Mouse (Mus musculus) G1E (cell line): ENCODE measurements around the gene Rasl12. TPM values are rescaled to one million over a fixed set of nuclear protein-coding genes. Genes with fewer than 3 reads are reported as not detected.

ENCODE experiments used
- ATAC-seq: 2 replicates; pipeline ENCODE4 v1.8.0; 2016; ENCODE audit warnings: mild to moderate bottlenecking; ENCODE audit not compliant: insufficient number of reproducible peaks, poor library complexity, low FRiP score, severe bottlenecking; ENCODE audit errors: extremely low read depth
- DNase-seq: peaks from one replicate; pipeline ENCODE4 v3.0.0; 2012; ENCODE audit warnings: low spot score
- H3K27me3 ChIP-seq: 2 replicates; pipeline ENCODE4 v1.6.1; 2012; ENCODE audit warnings: mild to moderate bottlenecking, low read length, inconsistent platforms; ENCODE audit not compliant: insufficient read depth
- H3K36me3 ChIP-seq: replicated peaks from 2 replicates; pipeline ENCODE3; 2012; ENCODE audit warnings: mild to moderate bottlenecking, inconsistent platforms
- H3K4me1 ChIP-seq: 2 replicates; pipeline ENCODE4 v1.6.1; 2012; ENCODE audit warnings: low read depth, low read length, inconsistent platforms, mixed read lengths; ENCODE audit not compliant: insufficient read depth
- H3K4me3 ChIP-seq: 2 replicates; pipeline ENCODE4 v1.5.1; 2012; ENCODE audit warnings: low read depth, mild to moderate bottlenecking, inconsistent platforms, low read length, moderate library complexity, mixed read lengths
- H3K9me3 ChIP-seq: replicated peaks from 2 replicates; pipeline ENCODE4 v1.6.1; 2012; ENCODE audit warnings: inconsistent platforms
- CTCF ChIP-seq: IDR thresholded peaks from 2 replicates; pipeline ENCODE4 v1.5.1; 2012; ENCODE audit warnings: low read depth, low read length, inconsistent platforms, mixed read lengths
- GATA1 ChIP-seq: IDR thresholded peaks from 2 replicates; pipeline ENCODE4 v1.6.1; 2012; ENCODE audit warnings: borderline replicate concordance, low read length, inconsistent platforms, mixed read lengths
- GATA2 ChIP-seq: IDR thresholded peaks from 2 replicates; pipeline ENCODE4 v1.6.1; 2012; ENCODE audit warnings: low read depth, low read length, inconsistent platforms, borderline replicate concordance
- POLR2AphosphoS5 ChIP-seq: IDR thresholded peaks from 2 replicates; pipeline ENCODE4 v1.6.1; 2012; ENCODE audit warnings: low read depth, low read length, inconsistent platforms; ENCODE audit not compliant: insufficient replicate concordance
- TAL1 ChIP-seq: conservative IDR thresholded peaks from 2 replicates; pipeline ENCODE4 v1.6.1; 2012; ENCODE audit warnings: low read depth, low read length, inconsistent platforms, mixed read lengths
- polyA plus RNA-seq: library from polyadenylated mRNA; stranded (reverse); fragments of >175 nt; gene quantifications from 2 replicates; pipeline ENCODE4 v1.2.3, GENCODE M21; 2012
- total RNA-seq, 2 experiments: library from RNA; stranded (forward) in 1 of 2; stranded (reverse) in 1 of 2; fragments of 200-1000 nt in 1 of 2; fragments of >200 nt in 1 of 2; fragmentation: Nextera tagmentation in 1 of 2; gene quantifications; 2 replicates each; pipeline ENCODE4 v1.2.3; 2014 to 2017

The Rasl12 gene
- total RNA-seq (2014; fragmentation: Nextera tagmentation) (not detected in 2 replicates), total RNA-seq (2017) (0.16 and 0.23 TPM in 2 replicates), polyA plus RNA-seq (not detected in 2 replicates)

DNA sequence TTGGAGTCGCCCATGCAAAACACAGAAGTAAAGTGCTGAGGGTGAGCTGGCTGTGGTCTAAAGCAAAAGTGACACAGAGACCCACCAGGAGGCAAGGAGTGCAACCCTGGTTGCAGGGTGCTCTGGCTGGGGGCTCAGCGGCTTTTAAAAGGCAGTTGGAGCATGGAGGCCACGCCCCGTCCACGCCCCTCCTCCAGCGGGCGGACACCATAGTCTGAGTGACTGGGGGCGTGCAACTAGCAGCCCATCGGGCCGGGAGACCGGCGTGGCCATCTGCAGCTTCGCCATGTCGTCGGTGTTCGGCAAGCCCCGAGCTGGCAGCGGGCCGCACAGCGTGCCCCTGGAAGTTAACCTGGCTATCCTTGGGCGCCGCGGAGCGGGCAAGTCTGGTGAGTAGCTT lies at the start of gene Rasl12:
TSS of gene Rasl12 (plus strand) at position 228 of the 400 bp plus-strand sequence.
- ATAC-seq (no peak), DNase-seq (no peak)
- H3K36me3 ChIP-seq, result no peaks in the 10 kb centered on the region
- no peaks in the 10 kb centered on the region for H3K9me3 ChIP-seq
- no peak for TF ChIP-seq POLR2AphosphoS5
- TF ChIP-seq CTCF, result no peak
- no peak for TF ChIP-seq TAL1
- no peak for TF ChIP-seq GATA1
- TF ChIP-seq GATA2, result no peak
- no peak within 1 kb of the TSS; the same call in 1 of the 2 replicates for H3K4me3 ChIP-seq
- peaks cover 44% of the 10 kb centered on the region for H3K27me3 ChIP-seq
- peaks cover 7% of the 10 kb centered on the region for H3K4me1 ChIP-seq

DNA sequence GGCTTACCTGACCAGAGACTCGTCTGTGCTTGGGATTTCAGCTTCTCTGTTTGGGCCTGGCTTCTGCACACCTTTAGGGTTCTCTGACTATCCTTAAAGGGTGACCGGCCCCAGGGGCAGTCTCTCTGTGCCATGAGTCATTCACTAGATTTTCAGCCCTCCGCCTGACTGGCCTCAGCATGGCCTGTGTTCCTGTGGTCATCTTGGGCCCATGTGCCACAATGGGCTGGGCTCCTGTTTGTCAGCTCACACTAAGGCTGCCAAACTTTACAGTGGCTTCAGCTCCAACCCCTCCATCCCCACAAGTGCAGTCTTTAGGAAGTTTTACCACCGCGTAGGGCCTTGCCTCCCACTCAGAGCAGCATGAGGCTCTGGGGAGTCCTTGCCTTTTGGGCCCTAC lies 45.1 kb upstream of the Rasl12 start:
- H3K36me3 ChIP-seq, result peaks cover 66% of the 10 kb centered on the region

DNA sequence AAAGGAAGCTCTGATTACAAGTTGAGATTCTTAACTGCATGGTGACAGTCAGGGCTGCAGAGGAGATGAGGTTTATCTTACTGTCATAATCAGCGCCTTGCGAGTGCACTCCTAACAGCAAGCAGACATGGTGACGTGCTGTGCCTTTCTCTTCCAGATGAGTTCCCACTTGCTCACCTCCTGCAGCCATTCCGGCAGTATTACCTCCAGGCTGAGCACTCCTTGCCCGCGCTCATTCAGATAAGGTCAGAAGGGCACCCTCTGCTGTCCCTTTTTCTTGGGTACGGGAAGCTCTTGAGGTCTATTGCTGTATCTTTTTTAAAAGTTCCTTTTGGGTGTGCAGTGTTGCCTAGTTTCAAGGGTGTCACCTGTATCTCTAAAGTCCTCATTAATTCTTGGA lies 41.7 kb upstream of the Rasl12 start:
- Histone ChIP-seq H3K4me1 (peaks cover 3% of the 10 kb centered on the region; the same call in 1 of the 2 replicates), H3K9me3 (no peaks in the 10 kb centered on the region), H3K4me3 (no peak overlapping the region), H3K27me3 (no peaks in the 10 kb centered on the region), H3K36me3 (peaks cover 83% of the 10 kb centered on the region)
- ATAC-seq, result no peak
- no peak for DNase-seq
- TF ChIP-seq GATA1, result no peak
- no peak for TF ChIP-seq CTCF
- TF ChIP-seq TAL1, result no peak
- no peak for TF ChIP-seq POLR2AphosphoS5
- TF ChIP-seq GATA2, result no peak

More for the DNA sequence above, 45.1 kb upstream of the Rasl12 start:
- DNase-seq (no peak), ATAC-seq (no peak)
- Histone ChIP-seq H3K9me3 (no peaks in the 10 kb centered on the region), H3K4me3 (no peak overlapping the region), H3K27me3 (no peaks in the 10 kb centered on the region), H3K4me1 (peaks cover 20% of the 10 kb centered on the region)
- no peak for TF ChIP-seq CTCF

DNA sequence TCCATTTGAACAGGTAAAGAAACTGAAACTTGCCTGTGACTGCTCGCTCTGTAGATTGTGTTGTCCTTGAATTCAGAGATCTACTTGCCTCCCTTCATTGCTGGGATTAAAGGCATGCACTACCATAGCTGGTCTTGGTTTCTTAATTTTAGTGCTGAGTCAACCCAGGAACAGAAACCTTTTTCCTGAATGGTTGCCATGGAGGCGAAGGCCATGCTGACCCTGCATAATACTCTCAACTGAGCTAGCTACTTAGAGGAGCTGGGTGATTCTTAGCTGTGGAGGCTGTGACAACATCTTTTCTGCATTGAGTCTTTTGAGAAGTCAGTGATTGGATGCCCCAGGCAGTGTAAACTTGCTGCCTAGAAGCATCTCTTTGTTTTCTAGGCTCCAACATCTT lies 41.3 kb upstream of the Rasl12 start:
- Histone ChIP-seq H3K27me3 (no peaks in the 10 kb centered on the region), H3K36me3 (peaks cover 87% of the 10 kb centered on the region), H3K9me3 (no peaks in the 10 kb centered on the region), H3K4me3 (no peak overlapping the region), H3K4me1 (peaks cover 3% of the 10 kb centered on the region; the same call in 1 of the 2 replicates)
- TF ChIP-seq GATA2 (no peak), POLR2AphosphoS5 (no peak), GATA1 (no peak)
- DNase-seq (no peak), ATAC-seq (no peak)

DNA sequence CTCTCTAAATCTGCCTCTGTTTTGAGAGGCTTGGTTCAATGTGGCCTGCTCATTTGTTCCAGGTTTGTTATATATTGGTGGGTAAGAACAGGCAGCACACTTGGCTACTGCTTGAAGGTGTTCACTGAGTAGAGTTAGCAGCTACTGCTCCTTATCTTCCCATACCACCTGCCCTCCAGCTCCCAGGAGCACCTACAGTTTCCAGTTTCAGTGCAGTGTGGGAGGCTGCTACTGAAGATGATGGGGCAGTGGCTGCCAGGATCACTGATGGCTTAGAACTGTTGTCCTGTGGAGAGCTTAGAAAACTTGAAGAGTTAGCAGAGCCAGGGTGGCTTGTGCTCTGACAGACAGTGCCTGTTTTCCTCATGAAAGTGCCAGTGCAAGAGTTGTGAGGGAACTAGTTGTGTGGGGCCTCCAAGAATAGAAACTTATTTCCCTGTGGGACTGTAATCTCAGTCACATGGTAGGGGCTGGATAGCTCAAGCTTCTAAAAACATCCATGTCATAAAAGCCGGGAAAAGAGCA lies 39.3 kb upstream of the Rasl12 start:
- Histone ChIP-seq H3K4me1 (no peaks in the 10 kb centered on the region; the same call in 1 of the 2 replicates), H3K9me3 (no peaks in the 10 kb centered on the region), H3K27me3 (no peaks in the 10 kb centered on the region), H3K4me3 (no peak overlapping the region), H3K36me3 (peaks cover 93% of the 10 kb centered on the region)
- no peak for TF ChIP-seq CTCF
- no peak for TF ChIP-seq GATA2
- no peak for TF ChIP-seq TAL1
- DNase-seq (no peak), ATAC-seq (no peak)

DNA sequence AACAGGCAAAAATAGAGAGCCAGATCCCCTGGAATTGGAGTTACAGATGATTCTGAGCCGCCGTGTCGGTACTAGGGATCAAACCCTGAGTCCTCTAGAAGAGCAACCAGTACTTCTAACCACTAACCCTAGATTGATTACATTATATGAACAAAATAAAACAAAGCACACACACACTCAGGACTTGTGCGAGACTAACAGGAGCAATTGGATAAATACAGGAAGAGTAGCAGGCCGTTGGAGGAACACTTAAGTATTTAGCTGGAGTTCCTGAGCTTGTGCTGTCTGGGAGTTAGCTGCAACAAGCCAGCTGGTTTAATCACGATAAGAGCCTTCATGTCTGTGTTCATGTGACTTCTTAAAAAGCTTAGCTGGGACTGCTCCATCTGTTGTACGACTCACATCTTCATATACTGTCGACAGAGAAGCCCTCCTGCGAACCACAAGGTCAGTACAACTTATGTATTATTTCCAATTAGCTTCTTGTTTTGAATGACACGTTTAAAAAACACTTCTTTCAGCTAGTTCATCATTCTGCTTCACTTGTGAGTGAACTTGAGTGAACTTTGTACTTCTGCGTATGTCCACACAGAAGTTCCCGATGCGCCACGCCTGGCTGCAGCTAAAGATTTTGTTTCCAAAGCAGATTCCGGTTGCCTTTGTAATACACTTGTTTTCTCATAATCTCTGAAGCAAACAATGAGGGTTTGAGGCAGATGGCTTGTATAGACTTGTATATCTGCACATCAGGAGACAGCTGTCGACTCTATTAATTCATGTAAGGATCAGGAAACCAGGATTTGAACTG lies 37.5 kb upstream of the Rasl12 start, which contains the start of gene Ubap1l:
TSS of gene Ubap1l (plus strand) at position 401 of the 808 bp plus-strand sequence.
- Histone ChIP-seq H3K27me3 (no peaks in the 10 kb centered on the region), H3K9me3 (no peaks in the 10 kb centered on the region), H3K4me1 (no peaks in the 10 kb centered on the region; the same call in 1 of the 2 replicates), H3K4me3 (no peak within 1 kb of the TSS), H3K36me3 (peaks cover 90% of the 10 kb centered on the region)
- TF ChIP-seq CTCF, result no peak
- DNase-seq (no peak), ATAC-seq (no peak)
